Mouse (Mus musculus) heart, embryonic 10.5 days (tissue): ENCODE results near the gene Nfe2l2. TPM values are rescaled to one million over a fixed set of nuclear protein-coding genes. Genes with fewer than 3 reads are reported as not detected.

ENCODE experiments used
- DNase-seq: peaks from one replicate; pipeline ENCODE4 v3.0.0-alpha.2; 2017; ENCODE audit warnings: low spot score
- H3K27ac ChIP-seq: fragments of 300-500 bp; sonication (generic); 2 replicates; pipeline ENCODE4 v1.5.1; 2016; ENCODE audit warnings: mild to moderate bottlenecking
- H3K27me3 ChIP-seq: fragments of 300-500 bp; sonication (generic); 2 replicates; pipeline ENCODE4 v1.6.1; 2016; ENCODE audit warnings: mild to moderate bottlenecking; ENCODE audit not compliant: poor library complexity, insufficient read depth, severe bottlenecking
- H3K36me3 ChIP-seq: fragments of 300-500 bp; sonication (generic); 2 replicates; pipeline ENCODE4 v1.6.1; 2016; ENCODE audit warnings: mild to moderate bottlenecking, moderate library complexity
- H3K4me1 ChIP-seq: fragments of 300-500 bp; sonication (generic); 2 replicates; pipeline ENCODE4 v1.6.1; 2016; ENCODE audit warnings: mild to moderate bottlenecking
- H3K4me3 ChIP-seq: fragments of 300-500 bp; sonication (generic); 2 replicates; pipeline ENCODE4 v1.5.1; 2016; ENCODE audit warnings: mild to moderate bottlenecking, moderate library complexity
- H3K9me3 ChIP-seq: fragments of 300-500 bp; sonication (generic); 2 replicates; pipeline ENCODE4 v1.6.1; 2016; ENCODE audit warnings: mild to moderate bottlenecking, moderate library complexity
- WGBS: fragments of 180-500 bp; shearing (Covaris S2); methylation state at CpG from one replicate; pipeline ENCODE4 v1.1.7; 2016; 5-methylcytosine and 5-hydroxymethylcytosine counted together
- polyA plus RNA-seq: library from polyadenylated mRNA; unstranded; fragments of >200 nt; fragmentation: Nextera tagmentation; extraction: Ambion mirVana; gene quantifications from 2 replicates; pipeline ENCODE4 v1.2.1, GENCODE M21; 2016

Nfe2l2 gene
- polyA plus RNA-seq: 42.8 and 45.0 TPM in 2 replicates

- H3K27me3 ChIP-seq: no peaks in the 10 kb centered on the region
- peak within 1 kb of the TSS; percentile 97 for H3K4me3 ChIP-seq
- DNase-seq: peak; percentile 100
- H3K4me1 ChIP-seq: peaks cover 51% of the 10 kb centered on the region
- WGBS: under 1% methylated on average over 57 of the region's 58 CpGs
- H3K9me3 ChIP-seq: no peaks in the 10 kb centered on the region
- H3K27ac ChIP-seq: peak within 1 kb of the TSS; percentile 99
- no peaks in the 10 kb centered on the region for H3K36me3 ChIP-seq
These were observed at the start of gene Nfe2l2 for GRCm38 (mm10) chr2:75704234-75705161. Gene Nfe2l2, minus strand, starts transcription at chr2:75704641.

DNA sequence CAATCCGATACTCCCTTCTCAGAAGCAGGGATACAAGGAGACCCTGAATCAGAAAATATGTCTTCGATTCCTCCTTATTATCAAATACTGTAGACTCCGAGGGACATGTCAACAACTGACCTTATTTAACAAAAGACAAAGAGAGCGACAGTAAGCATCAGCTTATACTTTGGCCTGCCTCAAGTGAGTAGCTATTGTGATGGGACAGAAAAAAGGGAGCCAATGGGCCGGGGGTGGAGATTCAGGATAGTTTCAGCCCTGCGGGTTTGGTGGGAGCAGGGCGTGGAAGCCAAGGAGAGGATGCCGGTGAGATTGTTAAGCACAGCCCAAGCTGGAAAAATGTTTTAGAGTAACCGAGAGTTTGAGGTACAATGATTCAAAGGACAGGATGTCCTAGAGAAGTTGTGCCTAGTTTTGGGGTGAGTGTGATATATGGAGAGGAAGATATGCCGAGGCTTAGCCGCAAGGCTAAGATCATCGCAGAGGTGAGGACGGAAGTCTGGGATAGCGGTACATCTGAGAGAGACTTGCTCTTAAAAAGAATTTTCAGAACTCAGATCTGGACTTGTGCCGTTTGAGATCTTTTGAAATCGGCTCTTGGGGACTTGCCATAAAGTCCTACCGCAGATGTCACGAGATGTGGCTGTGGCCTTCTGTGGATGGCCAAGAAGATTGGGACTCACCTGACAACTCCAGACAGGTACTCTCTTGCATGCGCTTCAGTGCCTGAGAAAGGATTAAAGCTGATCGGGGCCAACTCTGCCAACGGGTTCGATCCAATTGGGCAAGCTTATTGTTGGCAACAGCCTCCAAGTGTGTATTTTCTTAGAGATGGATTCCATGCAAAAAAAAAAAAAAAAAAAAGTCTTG is 48.1 kb upstream of the Nfe2l2 start:
- H3K27ac ChIP-seq: no peak overlapping the region
- DNase-seq: no peak

GRCm38 (mm10) chr2:75751896-75752295 is 47.5 kb upstream of the Nfe2l2 start:
- 52% methylated on average over 6 of the region's 6 CpGs for WGBS
- Histone ChIP-seq H3K27ac (no peak overlapping the region), H3K36me3 (no peaks in the 10 kb centered on the region), H3K4me3 (no peak overlapping the region), H3K4me1 (no peaks in the 10 kb centered on the region), H3K27me3 (no peaks in the 10 kb centered on the region), H3K9me3 (no peaks in the 10 kb centered on the region)
- no peak for DNase-seq

More for the DNA sequence above, 48.1 kb upstream of the Nfe2l2 start:
- H3K4me1 ChIP-seq: no peaks in the 10 kb centered on the region
- H3K4me3 ChIP-seq: no peak overlapping the region
- WGBS: 86% methylated on average over 22 of the region's 22 CpGs
- no peaks in the 10 kb centered on the region for H3K27me3 ChIP-seq
- H3K9me3 ChIP-seq: no peaks in the 10 kb centered on the region
- H3K36me3 ChIP-seq: no peaks in the 10 kb centered on the region

DNA sequence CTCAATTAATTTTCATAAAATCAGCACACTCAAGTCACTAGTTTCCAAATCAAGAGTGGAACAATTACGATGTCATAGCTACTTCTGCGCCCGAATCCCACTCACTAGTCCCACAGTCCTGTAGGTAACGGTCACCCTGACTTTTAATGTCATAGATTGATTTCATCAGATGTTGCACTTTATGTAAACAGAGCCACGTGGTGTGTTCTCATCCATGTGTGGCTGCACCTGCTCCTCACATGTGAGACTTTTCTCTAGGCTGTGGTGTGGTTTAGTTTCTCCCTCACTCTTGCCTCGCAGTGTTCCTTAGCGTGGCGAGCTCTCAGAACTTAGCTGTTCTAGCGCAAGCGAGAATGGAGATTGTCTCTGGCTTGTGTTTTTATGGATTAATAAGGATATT is 46.4 kb upstream of the Nfe2l2 start:
- Histone ChIP-seq H3K4me3 (no peak overlapping the region), H3K36me3 (no peaks in the 10 kb centered on the region), H3K27ac (no peak overlapping the region), H3K9me3 (no peaks in the 10 kb centered on the region), H3K27me3 (no peaks in the 10 kb centered on the region), H3K4me1 (no peaks in the 10 kb centered on the region)
- peak; percentile 36 for DNase-seq
- WGBS: 89% methylated on average over 10 of the region's 10 CpGs

DNA sequence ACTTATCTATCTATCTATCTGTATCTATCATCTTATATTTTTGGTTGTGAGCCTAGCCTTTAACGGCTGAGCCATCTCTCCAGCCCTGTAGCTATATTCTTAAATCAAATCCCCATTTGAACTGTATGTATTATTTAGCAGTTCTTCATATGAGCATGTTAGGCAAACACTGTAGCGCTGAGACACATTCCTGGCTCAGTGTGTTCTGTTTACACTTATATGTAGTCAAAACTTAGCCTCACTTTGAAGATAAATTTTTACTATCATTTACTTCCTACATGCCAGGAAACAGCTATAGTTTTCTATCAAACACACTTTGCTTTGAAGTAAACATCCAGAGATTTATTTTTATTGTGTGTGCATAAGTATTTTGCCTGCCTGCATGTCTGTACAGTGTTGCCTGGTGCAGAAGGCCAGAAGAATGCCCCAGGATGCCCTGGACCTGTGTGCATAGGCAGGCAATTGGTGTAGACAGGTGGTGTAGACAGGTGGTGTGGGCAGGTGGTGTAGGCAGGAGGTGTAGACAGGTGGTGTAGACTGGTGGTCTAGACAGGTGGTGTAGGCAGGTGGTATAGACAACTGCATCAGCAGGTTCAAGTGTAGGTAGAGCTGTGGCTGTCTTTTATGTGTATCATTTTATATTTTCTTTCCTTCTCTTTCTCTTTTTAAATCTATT is 45.7 kb upstream of the Nfe2l2 start:
- WGBS: 95% methylated on average over 2 of the region's 2 CpGs
- Histone ChIP-seq H3K27me3 (no peaks in the 10 kb centered on the region), H3K4me1 (no peaks in the 10 kb centered on the region), H3K27ac (no peak overlapping the region), H3K36me3 (no peaks in the 10 kb centered on the region), H3K4me3 (no peak overlapping the region), H3K9me3 (no peaks in the 10 kb centered on the region)
- peak; percentile 56 for DNase-seq

DNA sequence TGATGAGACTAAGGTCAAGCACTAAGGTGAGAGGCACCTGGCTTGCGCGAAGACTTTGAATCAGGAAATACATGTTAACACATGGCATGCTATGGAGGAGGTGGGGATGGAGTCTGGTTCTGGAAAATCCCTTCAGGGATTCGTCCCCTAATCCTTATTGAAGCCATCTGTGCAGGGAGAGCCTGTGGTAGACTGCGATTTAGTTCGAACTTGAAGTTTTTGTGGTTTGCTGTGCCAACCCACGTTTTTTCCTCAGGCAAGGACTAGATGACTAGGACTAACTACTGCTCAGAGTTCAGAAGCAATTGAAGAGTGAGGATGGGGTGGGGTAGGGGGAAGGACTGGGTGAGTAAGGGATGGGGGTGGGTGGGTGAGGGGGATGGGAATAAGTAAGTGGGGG is 44.4 kb upstream of the Nfe2l2 start:
- 84% methylated on average over 6 of the region's 6 CpGs for WGBS
- peak; percentile 27 for DNase-seq

DNA sequence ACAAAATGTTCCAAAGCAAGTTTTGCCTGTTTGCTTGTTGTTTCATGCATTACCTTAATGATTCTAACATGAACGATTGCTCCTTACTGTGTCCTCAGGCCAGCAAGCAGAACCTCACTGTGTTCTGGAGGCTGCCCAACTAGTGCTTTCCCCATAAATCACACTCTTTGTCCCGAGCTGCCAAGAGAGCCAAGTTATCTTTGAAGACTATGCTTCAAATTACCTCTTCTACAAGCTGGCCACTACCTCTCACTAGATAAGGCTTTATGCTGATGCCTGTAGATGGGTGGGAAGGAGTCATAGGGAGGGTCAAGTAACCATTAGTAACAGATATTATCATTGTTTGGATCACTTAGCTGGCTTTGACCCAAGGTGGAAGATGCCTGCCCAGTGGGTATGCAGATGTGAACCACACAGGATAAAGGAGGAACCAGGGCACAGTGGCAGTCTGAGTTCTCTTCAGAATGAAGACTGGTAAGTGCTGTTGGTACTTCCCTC is 32.6 kb upstream of the Nfe2l2 start:
- no peaks in the 10 kb centered on the region for H3K9me3 ChIP-seq
- no peak overlapping the region for H3K4me3 ChIP-seq
- DNase-seq: no peak
- no peaks in the 10 kb centered on the region for H3K36me3 ChIP-seq
- H3K27ac ChIP-seq: no peak overlapping the region
- H3K27me3 ChIP-seq: no peaks in the 10 kb centered on the region
- WGBS: 61% methylated on average over 2 of the region's 2 CpGs
- H3K4me1 ChIP-seq: peaks cover 3% of the 10 kb centered on the region

More for the DNA sequence above, 44.4 kb upstream of the Nfe2l2 start:
- no peak overlapping the region for H3K4me3 ChIP-seq
- H3K27me3 ChIP-seq: no peaks in the 10 kb centered on the region
- no peaks in the 10 kb centered on the region for H3K36me3 ChIP-seq
- no peaks in the 10 kb centered on the region for H3K9me3 ChIP-seq
- H3K27ac ChIP-seq: no peak overlapping the region
- H3K4me1 ChIP-seq: no peaks in the 10 kb centered on the region

DNA sequence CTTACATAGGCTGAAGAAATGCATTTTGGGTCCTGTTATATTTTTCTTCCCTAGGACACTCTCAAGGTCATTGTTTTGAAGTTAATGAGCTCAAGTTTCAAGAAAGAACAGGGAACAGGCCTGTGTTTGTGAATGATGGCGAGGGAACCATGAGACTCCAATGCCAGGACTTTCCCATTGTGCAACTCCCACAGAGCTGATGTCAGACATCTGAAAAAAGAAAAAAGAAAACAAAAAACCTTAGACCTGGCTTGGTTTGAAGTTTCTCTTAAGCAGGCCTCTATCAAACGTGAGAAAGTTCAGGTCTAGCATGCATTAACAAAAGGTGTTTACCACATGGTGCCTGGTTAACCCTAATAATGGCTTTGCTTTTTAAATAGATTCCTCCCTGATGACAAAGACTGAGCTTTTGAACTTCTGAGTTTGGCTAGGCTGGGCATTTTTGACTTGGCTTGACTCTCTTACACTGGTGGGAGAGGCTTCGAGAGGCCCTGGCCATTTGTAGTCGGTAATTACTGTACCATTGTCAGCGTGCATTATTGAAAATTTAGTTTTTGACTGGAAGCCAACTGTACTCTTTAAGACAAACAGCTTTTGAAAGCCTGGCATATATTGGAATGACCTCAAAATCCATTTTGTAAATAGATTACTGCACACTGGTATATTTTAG is 29.9 kb upstream of the Nfe2l2 start:
- Histone ChIP-seq H3K27me3 (no peaks in the 10 kb centered on the region), H3K27ac (no peak overlapping the region), H3K36me3 (no peaks in the 10 kb centered on the region), H3K4me1 (peaks cover 25% of the 10 kb centered on the region), H3K9me3 (no peaks in the 10 kb centered on the region), H3K4me3 (no peak overlapping the region)
- no peak for DNase-seq
- 77% methylated on average over 5 of the region's 5 CpGs for WGBS

- no peak for DNase-seq
- Histone ChIP-seq H3K9me3 (no peaks in the 10 kb centered on the region), H3K27ac (no peak overlapping the region), H3K4me3 (no peak overlapping the region), H3K27me3 (no peaks in the 10 kb centered on the region), H3K36me3 (no peaks in the 10 kb centered on the region), H3K4me1 (peaks cover 25% of the 10 kb centered on the region)
- WGBS: 90% methylated on average over 7 of the region's 7 CpGs
These were observed 28.7 kb upstream of the Nfe2l2 start for GRCm38 (mm10) chr2:75733177-75733576.

- 28% methylated on average over 2 of the region's 2 CpGs for WGBS
- Histone ChIP-seq H3K4me1 (peaks cover 25% of the 10 kb centered on the region), H3K27me3 (no peaks in the 10 kb centered on the region), H3K4me3 (no peak overlapping the region), H3K36me3 (no peaks in the 10 kb centered on the region), H3K27ac (0 out of 2 replicates have a peak overlapping the region, but pooled peaks have one; percentile 22), H3K9me3 (no peaks in the 10 kb centered on the region)
- DNase-seq: no peak
These were observed 27.5 kb upstream of the Nfe2l2 start for GRCm38 (mm10) chr2:75731929-75732328.

- Histone ChIP-seq H3K27me3 (no peaks in the 10 kb centered on the region), H3K27ac (0 out of 2 replicates have a peak overlapping the region, but pooled peaks have one; percentile 22), H3K4me3 (no peak overlapping the region), H3K9me3 (no peaks in the 10 kb centered on the region), H3K36me3 (no peaks in the 10 kb centered on the region), H3K4me1 (peaks cover 25% of the 10 kb centered on the region)
- no peak for DNase-seq
- 54% methylated on average over 5 of the region's 5 CpGs for WGBS
These were observed 26.8 kb upstream of the Nfe2l2 start for GRCm38 (mm10) chr2:75731233-75731651.

DNA sequence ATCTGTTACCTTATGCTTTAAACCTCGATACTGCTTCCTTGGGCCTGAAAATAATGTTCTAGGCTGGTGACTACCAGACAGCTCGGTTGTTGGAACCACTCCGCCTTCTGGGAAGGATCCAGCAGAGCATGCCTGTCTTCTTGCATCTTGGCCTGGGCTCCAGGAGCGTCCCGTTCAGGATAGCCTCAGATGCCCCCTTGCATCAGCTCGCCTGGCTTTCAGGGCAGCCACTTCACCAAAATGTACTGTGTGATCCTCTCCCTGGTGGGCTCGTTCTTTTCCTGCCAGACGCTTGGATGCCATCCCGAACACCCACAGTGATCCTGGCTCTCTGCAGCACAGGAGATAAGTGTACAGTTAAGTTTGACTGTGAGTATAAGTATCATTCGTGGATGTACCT is 25.6 kb upstream of the Nfe2l2 start:
- H3K4me1 ChIP-seq: peaks cover 25% of the 10 kb centered on the region
- H3K27ac ChIP-seq: 0 out of 2 replicates have a peak overlapping the region, but pooled peaks have one; percentile 11
- no peaks in the 10 kb centered on the region for H3K27me3 ChIP-seq
- no peaks in the 10 kb centered on the region for H3K9me3 ChIP-seq
- no peak overlapping the region for H3K4me3 ChIP-seq
- 67% methylated on average over 10 of the region's 10 CpGs for WGBS
- H3K36me3 ChIP-seq: no peaks in the 10 kb centered on the region
- no peak for DNase-seq
